19 mouse cellular contexts compared by ENCODE assay signal in the genomic region with DNA sequence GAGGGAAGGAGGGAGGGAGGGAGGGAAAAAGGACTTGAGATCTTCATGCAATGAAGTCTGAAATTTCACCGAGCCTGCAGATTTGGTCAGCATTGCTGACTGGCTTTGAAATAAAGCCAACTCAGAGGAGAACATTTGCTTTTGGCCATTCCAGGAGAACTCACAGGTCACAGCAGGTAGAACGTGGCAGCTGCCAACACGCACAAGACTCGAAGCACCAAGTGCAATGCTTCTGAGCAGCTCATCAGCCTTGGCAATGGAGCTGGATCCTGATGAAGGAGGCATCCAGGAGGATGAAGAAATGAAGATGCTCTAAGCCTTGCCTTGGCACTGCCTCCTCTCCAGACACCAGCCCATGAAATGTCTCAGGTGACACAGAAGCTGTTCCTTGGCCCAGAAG.
A peak's percentile ranks its signal among the peaks of the same experiment; 100 is the strongest.
DNase-seq lines count a peak whose midpoint lies in the region; ATAC-seq lines count a peak whose summit lies in the region.
"Had no signal": no experiment of that assay in that cellular context is flagged by ENCODE, and none has a peak within 500 bp of the region (broad histone marks: within the 10 kb centered on the region; RNA-seq: fewer than 3 reads in every experiment).

No protein-coding gene starts in this region.

- peak; percentile 10 for DNase-seq in cerebellum, adult 9-11 months
- no peak for DNase-seq in cerebellum, adult 11 months
- DNase-seq in kidney, adult 18-20 months: peak; percentile 2
- DNase-seq in kidney, adult 8-10 months: no peak
- DNase-seq in brain, adult 2 months (ENCODE audit: low read depth, low spot score): peak; percentile 26
- peak; percentile 56 to 60 for DNase-seq in cerebellum, postnatal 25 days
- DNase-seq: adrenal gland, postnatal 14 days; gastrocnemius, postnatal 14 days; heart, adult 18-20 months; heart, postnatal 4 days; kidney, postnatal 14 days; retina, postnatal 1 day; right cerebral cortex, postnatal 14 days; thymus, postnatal 4 days had no signal

- no peak for ATAC-seq in monocyte, adult 5-6 weeks (replicated peaks; ENCODE audit: insufficient number of reproducible peaks, low FRiP score, low TSS enrichment, poor library complexity, severe bottlenecking)
- ATAC-seq: CD4-positive, CD25-positive, alpha-beta regulatory T cell, adult 4 months; forebrain, embryonic 14.5 days; intestine, embryonic 16.5 days; midbrain, embryonic 13.5 days had no signal

Comparison
In these comparisons a context has a peak if more than half of its experiments do, and no peak if none do; other contexts are left out.
1. DNase-seq: peak in cerebellum, adult 9-11 months (single experiment), kidney, adult 18-20 months (single experiment), brain, adult 2 months (single experiment) and cerebellum, postnatal 25 days (2 of 2); none in cerebellum, adult 11 months (single experiment) and kidney, adult 8-10 months (0 of 2).